Mouse (Mus musculus) testis, adult 2 months (tissue): ENCODE measurements around the gene Nrbp1. TPM values are rescaled to one million over a fixed set of nuclear protein-coding genes. Genes with fewer than 3 reads are reported as not detected.

Experiments used
- H3K27ac ChIP-seq: fragments of 200-500 bp; 2 replicates; pipeline ENCODE4 v1.5.1; 2012; ENCODE audit warnings: low read depth, low read length; ENCODE audit not compliant: control insufficient read depth, insufficient read depth
- H3K27me3 ChIP-seq: fragments of 200-500 bp; 2 replicates; pipeline ENCODE4 v1.6.1; 2012; ENCODE audit warnings: mild to moderate bottlenecking, low read length, moderate library complexity; ENCODE audit not compliant: control insufficient read depth, insufficient read depth
- H3K36me3 ChIP-seq: fragments of 200-500 bp; 2 replicates; pipeline ENCODE4 v1.6.1; 2012; ENCODE audit warnings: mild to moderate bottlenecking, low read length; ENCODE audit not compliant: control insufficient read depth, insufficient read depth
- H3K4me1 ChIP-seq: fragments of 200-500 bp; 2 replicates; pipeline ENCODE4 v1.6.1; 2012; ENCODE audit warnings: low read length; ENCODE audit not compliant: control insufficient read depth, insufficient read depth
- H3K4me3 ChIP-seq: fragments of 200-500 bp; 2 replicates; pipeline ENCODE4 v1.5.1; 2012; ENCODE audit warnings: low read depth, mild to moderate bottlenecking, low read length, moderate library complexity, mixed read lengths; ENCODE audit not compliant: control insufficient read depth
- CTCF ChIP-seq: fragments of 200-500 bp; IDR thresholded peaks from 2 replicates; pipeline ENCODE4 v1.5.1; 2012; ENCODE audit warnings: low read depth, mild to moderate bottlenecking, inconsistent platforms, low read length, moderate library complexity; ENCODE audit not compliant: control insufficient read depth, insufficient read depth, insufficient replicate concordance
- POLR2A ChIP-seq: fragments of 200-500 bp; IDR thresholded peaks from 2 replicates; pipeline ENCODE4 v1.6.1; 2012; ENCODE audit warnings: low read depth, mild to moderate bottlenecking, inconsistent platforms, low read length, moderate library complexity; ENCODE audit not compliant: control insufficient read depth
- polyA plus RNA-seq: library from polyadenylated mRNA; depleted of rRNA; stranded (reverse); fragments of >200 nt; gene quantifications from 2 replicates; pipeline ENCODE4 v1.2.3, GENCODE M21; 2012

Gene Nrbp1
- polyA plus RNA-seq, 1 experiment = 64.2 TPM

GRCm38 (mm10) chr5:31195671-31196070 is 45.0 kb upstream of the Nrbp1 start:
- TF ChIP-seq POLR2A = no peak
- no peak for TF ChIP-seq CTCF
- Histone ChIP-seq H3K4me1 (peaks cover 6% of the 10 kb centered on the region), H3K27ac (no peak overlapping the region), H3K36me3 (no peaks in the 10 kb centered on the region; the same call in none of the 2 replicates), H3K27me3 (no peaks in the 10 kb centered on the region), H3K4me3 (no peak overlapping the region)

- Histone ChIP-seq H3K27ac (no peak overlapping the region), H3K36me3 (no peaks in the 10 kb centered on the region; the same call in none of the 2 replicates), H3K4me1 (peaks cover 6% of the 10 kb centered on the region), H3K27me3 (no peaks in the 10 kb centered on the region), H3K4me3 (no peak overlapping the region)
- TF ChIP-seq CTCF (no peak), POLR2A (no peak)
Observed at GRCm38 (mm10) chr5:31196207-31196606, 44.5 kb upstream of the Nrbp1 start.

- Histone ChIP-seq H3K4me3 (no peak overlapping the region), H3K36me3 (no peaks in the 10 kb centered on the region; the same call in none of the 2 replicates), H3K4me1 (peaks cover 7% of the 10 kb centered on the region), H3K27ac (no peak overlapping the region), H3K27me3 (no peaks in the 10 kb centered on the region)
- no peak for TF ChIP-seq CTCF
- TF ChIP-seq POLR2A = no peak
Observed at GRCm38 (mm10) chr5:31197072-31197471, 43.6 kb upstream of the Nrbp1 start.

GRCm38 (mm10) chr5:31198170-31198569 is 42.5 kb upstream of the Nrbp1 start:
- no peaks in the 10 kb centered on the region for H3K27me3 ChIP-seq
- H3K4me3 ChIP-seq = no peak overlapping the region
- H3K27ac ChIP-seq = no peak overlapping the region
- peaks cover 9% of the 10 kb centered on the region for H3K4me1 ChIP-seq
- no peaks in the 10 kb centered on the region; the same call in none of the 2 replicates for H3K36me3 ChIP-seq
- TF ChIP-seq CTCF = no peak
- no peak for TF ChIP-seq POLR2A

GRCm38 (mm10) chr5:31198616-31199320 is 41.9 kb upstream of the Nrbp1 start:
- no peak overlapping the region for H3K4me3 ChIP-seq
- no peak for TF ChIP-seq CTCF
- no peak for TF ChIP-seq POLR2A
- peaks cover 7% of the 10 kb centered on the region for H3K4me1 ChIP-seq
- no peaks in the 10 kb centered on the region; the same call in none of the 2 replicates for H3K36me3 ChIP-seq
- H3K27ac ChIP-seq = no peak overlapping the region
- no peaks in the 10 kb centered on the region for H3K27me3 ChIP-seq

- Histone ChIP-seq H3K4me1 (peaks cover 6% of the 10 kb centered on the region), H3K4me3 (no peak overlapping the region), H3K36me3 (no peaks in the 10 kb centered on the region; the same call in none of the 2 replicates), H3K27ac (no peak overlapping the region), H3K27me3 (no peaks in the 10 kb centered on the region)
- TF ChIP-seq CTCF (no peak), POLR2A (no peak)
Observed at GRCm38 (mm10) chr5:31199321-31199892, 41.3 kb upstream of the Nrbp1 start.

- Histone ChIP-seq H3K27ac (no peak overlapping the region), H3K4me3 (no peak overlapping the region), H3K4me1 (peaks cover 6% of the 10 kb centered on the region), H3K36me3 (no peaks in the 10 kb centered on the region; the same call in none of the 2 replicates), H3K27me3 (no peaks in the 10 kb centered on the region)
- TF ChIP-seq POLR2A (0 out of 2 replicates have a peak, but pooled peaks have one; percentile 27), CTCF (0 out of 2 replicates have a peak, but pooled peaks have one; percentile 10)
Observed at GRCm38 (mm10) chr5:31199893-31200292, 40.8 kb upstream of the Nrbp1 start.

- Histone ChIP-seq H3K36me3 (no peaks in the 10 kb centered on the region; the same call in none of the 2 replicates), H3K4me1 (peaks cover 6% of the 10 kb centered on the region), H3K27ac (no peak overlapping the region), H3K4me3 (no peak overlapping the region), H3K27me3 (no peaks in the 10 kb centered on the region)
- no peak for TF ChIP-seq POLR2A
- TF ChIP-seq CTCF = no peak
Observed at GRCm38 (mm10) chr5:31200327-31200768, 40.3 kb upstream of the Nrbp1 start.
